Mouse (Mus musculus) limb, embryonic 11.5 days (tissue): ENCODE results near the gene Trio. TPM values are rescaled to one million over a fixed set of nuclear protein-coding genes. Genes with fewer than 3 reads are reported as not detected.
"Not testable (repeated sequence)": the region's sequence is repeated elsewhere in the genome, so short reads cannot be mapped to it uniquely, and the experiment has no call there.

Experiments
- ATAC-seq: fragments of 200-750 bp; cut with Nextera tagmentation; 2 replicates; pipeline ENCODE4 v1.8.0; 2017; ENCODE audit warnings: low read depth; ENCODE audit not compliant: insufficient number of reproducible peaks, low FRiP score, low TSS enrichment
- DNase-seq: peaks from one replicate; pipeline ENCODE4 v3.0.0-alpha.2; 2015; ENCODE audit warnings: low spot score
- H3K27ac ChIP-seq: fragments of 300-500 bp; sonication (generic); replicated peaks from 2 replicates; pipeline ENCODE4 v1.5.1; 2014; ENCODE audit warnings: low read depth, mild to moderate bottlenecking, low read length
- H3K27me3 ChIP-seq: fragments of 300-500 bp; sonication (generic); 2 replicates; pipeline ENCODE4 v1.6.1; 2014; ENCODE audit warnings: mild to moderate bottlenecking, low read length, mixed read lengths; ENCODE audit not compliant: control insufficient read depth, insufficient read depth
- H3K36me3 ChIP-seq: fragments of 300-500 bp; sonication (generic); 2 replicates; pipeline ENCODE4 v1.6.1; 2014; ENCODE audit warnings: mild to moderate bottlenecking, low read length, moderate library complexity, mixed read lengths; ENCODE audit not compliant: control insufficient read depth, insufficient read depth
- H3K4me1 ChIP-seq: fragments of 300-500 bp; sonication (generic); 2 replicates; pipeline ENCODE4 v1.6.1; 2014; ENCODE audit warnings: low read length, mixed read lengths; ENCODE audit not compliant: control insufficient read depth, insufficient read depth
- H3K4me2 ChIP-seq: fragments of 300-500 bp; sonication (generic); 2 replicates; pipeline ENCODE4 v1.6.1; 2014; ENCODE audit warnings: low read depth, mild to moderate bottlenecking, moderate library complexity; ENCODE audit not compliant: severe bottlenecking
- H3K4me3 ChIP-seq: fragments of 300-500 bp; sonication (generic); 2 replicates; pipeline ENCODE4 v1.5.1; 2014; ENCODE audit warnings: low read depth, low read length
- H3K9ac ChIP-seq: fragments of 300-500 bp; sonication (generic); 2 replicates; pipeline ENCODE4 v1.6.1; 2014; ENCODE audit warnings: mild to moderate bottlenecking, low read length
- H3K9me3 ChIP-seq: fragments of 300-500 bp; sonication (generic); 2 replicates; pipeline ENCODE4 v1.6.1; 2016; ENCODE audit warnings: low read length; ENCODE audit not compliant: control insufficient read depth
- WGBS: fragments of 180-500 bp; shearing (Covaris S2); extraction: QIAGEN DNeasy Blood & Tissue Kit; methylation state at CpG from one replicate; pipeline ENCODE4 v1.1.7; 2014; 5-methylcytosine and 5-hydroxymethylcytosine counted together
- polyA plus RNA-seq: library from polyadenylated mRNA; unstranded; fragments of >200 nt; fragmentation: Nextera tagmentation; extraction: Ambion mirVana; gene quantifications from 2 replicates; pipeline ENCODE4 v1.2.1, GENCODE M21; 2014

Gene Trio
- polyA plus RNA-seq, 1 experiment from 2014 or later: 64.8 TPM

DNA sequence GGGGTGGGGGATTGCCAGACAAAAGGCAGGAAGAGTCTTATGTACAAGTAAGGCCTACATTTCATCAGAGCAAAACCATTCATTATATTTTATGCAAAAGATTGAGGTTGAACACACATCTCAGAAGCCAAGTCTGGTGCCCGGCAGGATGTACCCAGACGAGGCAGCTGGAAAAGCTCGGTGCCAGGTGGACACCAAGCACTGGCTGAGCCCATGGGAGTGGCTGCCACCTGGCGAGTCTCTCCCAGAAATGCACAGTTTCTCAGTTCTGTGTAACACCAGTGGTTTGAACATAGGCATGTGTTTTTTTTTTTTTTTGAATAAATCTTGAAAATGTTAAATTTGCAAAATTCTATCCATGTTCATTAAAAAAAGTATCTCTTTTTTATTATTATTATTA, 293.8 kb downstream of the Trio start:
- no peak overlapping the region for H3K4me3 ChIP-seq
- peaks cover 16% of the 10 kb centered on the region; the same call in 1 of the 2 replicates for H3K36me3 ChIP-seq
- H3K4me2 ChIP-seq: no peak overlapping the region
- DNase-seq (no peak), ATAC-seq (no peak)
- no peak overlapping the region for H3K9ac ChIP-seq
- no peaks in the 10 kb centered on the region for H3K4me1 ChIP-seq
- 86% methylated on average over 4 of the region's 4 CpGs for WGBS
- no peak overlapping the region for H3K27ac ChIP-seq
- H3K27me3 ChIP-seq: no peaks in the 10 kb centered on the region
- no peaks in the 10 kb centered on the region for H3K9me3 ChIP-seq

DNA sequence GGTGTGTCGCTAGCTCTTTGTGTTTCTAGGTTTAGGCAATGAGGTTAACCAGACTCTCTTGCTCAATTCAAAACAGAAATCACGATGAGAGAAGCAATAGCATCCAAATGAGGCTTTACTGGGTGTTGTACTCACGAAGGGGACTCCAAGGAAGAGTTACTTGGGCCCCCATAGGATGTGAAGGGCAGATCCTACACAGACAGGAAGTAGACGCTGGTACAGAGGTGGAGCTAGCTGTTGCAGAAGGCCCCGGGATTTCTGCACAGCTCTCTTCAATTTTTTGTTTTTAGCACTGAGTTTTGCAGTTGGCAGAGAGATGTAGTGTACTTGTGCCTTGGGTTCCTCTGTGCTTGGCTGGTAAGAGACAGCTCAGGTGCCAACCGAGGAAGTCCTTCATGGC, 299.4 kb downstream of the Trio start:
- WGBS: 82% methylated on average over 6 of the region's 6 CpGs
- no peaks in the 10 kb centered on the region for H3K9me3 ChIP-seq

DNA sequence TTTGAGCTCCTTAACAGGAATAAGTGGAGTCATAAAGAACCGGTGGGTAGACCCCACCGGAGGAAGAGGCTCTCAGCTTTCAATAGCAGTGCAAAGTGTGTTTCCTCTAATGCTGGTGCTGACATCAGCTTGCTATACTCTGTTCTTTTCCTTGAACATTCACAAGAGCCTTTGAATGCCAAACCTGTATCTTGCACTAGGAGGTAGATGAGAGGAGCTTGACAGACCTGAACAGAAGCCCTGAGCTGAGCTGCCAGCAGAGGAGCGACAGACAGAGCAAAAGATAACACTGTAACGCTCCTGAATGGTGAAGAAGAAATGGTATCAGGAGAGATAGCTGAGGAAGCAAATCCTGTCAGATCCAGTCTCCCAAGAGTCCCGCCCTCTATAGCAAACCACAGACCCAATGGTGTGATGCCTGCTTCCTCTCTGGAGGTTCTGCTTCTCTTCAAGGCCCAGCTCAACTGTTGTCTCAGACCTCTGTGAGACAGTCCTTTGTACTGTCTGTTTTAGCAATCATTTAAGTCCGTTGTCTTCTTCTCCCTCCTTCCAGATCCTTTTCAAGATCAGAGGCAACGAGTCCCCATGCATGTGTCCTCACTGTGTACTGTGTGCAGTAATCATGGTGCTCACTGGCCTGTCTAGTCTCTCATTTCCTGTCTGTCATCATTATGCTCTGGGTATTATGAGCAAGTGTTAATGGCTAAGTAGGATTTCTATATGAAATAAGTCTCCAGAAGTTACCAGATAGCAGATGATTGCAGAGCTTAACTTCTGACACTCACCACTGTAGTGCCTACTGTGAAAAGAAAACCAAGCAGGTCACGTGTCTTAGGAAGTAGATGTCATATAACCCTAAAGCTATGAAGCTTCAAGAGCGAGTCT, 300.6 kb downstream of the Trio start:
- H3K4me2 ChIP-seq: no peak overlapping the region
- no peaks in the 10 kb centered on the region for H3K36me3 ChIP-seq
- no peak overlapping the region for H3K27ac ChIP-seq
- H3K4me1 ChIP-seq: no peaks in the 10 kb centered on the region; the same call in 1 of the 2 replicates
- H3K9ac ChIP-seq: no peak overlapping the region
- H3K9me3 ChIP-seq: no peaks in the 10 kb centered on the region
- no peak for DNase-seq
- H3K4me3 ChIP-seq: no peak overlapping the region
- no peak for ATAC-seq
- no peaks in the 10 kb centered on the region for H3K27me3 ChIP-seq
- WGBS: 63% methylated on average over 9 of the region's 9 CpGs

More for the DNA sequence above, 299.4 kb downstream of the Trio start:
- H3K4me2 ChIP-seq: no peak overlapping the region
- no peaks in the 10 kb centered on the region; the same call in 1 of the 2 replicates for H3K4me1 ChIP-seq
- H3K27me3 ChIP-seq: no peaks in the 10 kb centered on the region
- H3K9ac ChIP-seq: no peak overlapping the region
- H3K4me3 ChIP-seq: no peak overlapping the region
- ATAC-seq (no peak), DNase-seq (no peak)
- H3K27ac ChIP-seq: no peak overlapping the region
- H3K36me3 ChIP-seq: no peaks in the 10 kb centered on the region

DNA sequence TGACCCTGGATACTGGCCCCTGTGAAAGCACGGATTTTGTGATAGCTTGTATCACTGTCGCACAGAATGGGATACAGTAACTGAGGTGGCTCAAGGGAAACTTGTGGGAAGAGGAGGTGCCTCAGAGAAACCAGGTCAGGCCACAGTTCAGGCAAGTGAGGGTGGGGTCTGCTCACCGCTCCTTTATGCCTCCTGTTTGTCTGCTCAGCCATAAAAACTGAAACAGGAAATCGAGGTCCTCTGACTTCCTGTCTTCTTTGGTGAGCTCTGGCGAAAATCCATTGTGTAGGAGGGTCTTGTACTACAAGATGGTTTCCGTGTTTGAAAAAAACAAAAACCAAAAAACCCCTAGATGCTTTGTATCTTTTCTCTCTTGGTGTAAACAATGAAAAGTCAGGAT, 301.4 kb downstream of the Trio start:
- H3K9ac ChIP-seq: no peak overlapping the region
- ATAC-seq (no peak), DNase-seq (no peak)
- H3K36me3 ChIP-seq: no peaks in the 10 kb centered on the region
- no peak overlapping the region for H3K27ac ChIP-seq
- no peak overlapping the region for H3K4me2 ChIP-seq
- no peaks in the 10 kb centered on the region for H3K9me3 ChIP-seq
- 69% methylated on average over 6 of the region's 6 CpGs for WGBS
- H3K4me3 ChIP-seq: no peak overlapping the region
- no peaks in the 10 kb centered on the region; the same call in 1 of the 2 replicates for H3K4me1 ChIP-seq
- no peaks in the 10 kb centered on the region for H3K27me3 ChIP-seq

DNA sequence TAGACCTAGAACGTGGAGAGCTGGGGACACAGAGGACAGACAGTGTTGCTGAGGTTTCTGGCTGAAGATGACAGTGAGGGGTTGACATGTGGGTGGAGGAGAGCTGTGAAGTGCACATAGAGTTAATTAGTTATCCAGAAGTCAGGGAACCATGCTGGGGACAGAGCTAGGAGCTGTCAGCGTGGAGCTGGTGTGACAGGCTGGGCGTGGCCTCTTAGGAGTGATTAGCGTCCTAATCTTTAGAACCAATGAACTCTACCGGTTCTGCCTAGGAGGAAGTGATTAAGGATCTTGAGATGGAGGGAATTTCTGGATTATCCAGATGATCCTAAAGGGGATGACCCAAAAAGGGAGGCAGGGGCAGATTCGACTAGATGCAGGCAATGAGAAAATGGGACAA, 301.9 kb downstream of the Trio start:
- WGBS: 61% methylated on average over 6 of the region's 6 CpGs
- Histone ChIP-seq H3K4me1 (no peaks in the 10 kb centered on the region; the same call in 1 of the 2 replicates), H3K4me2 (no peak overlapping the region), H3K9me3 (no peaks in the 10 kb centered on the region), H3K27me3 (no peaks in the 10 kb centered on the region), H3K9ac (no peak overlapping the region), H3K27ac (no peak overlapping the region), H3K4me3 (no peak overlapping the region), H3K36me3 (no peaks in the 10 kb centered on the region)
- no peak for DNase-seq
- ATAC-seq: no peak

DNA sequence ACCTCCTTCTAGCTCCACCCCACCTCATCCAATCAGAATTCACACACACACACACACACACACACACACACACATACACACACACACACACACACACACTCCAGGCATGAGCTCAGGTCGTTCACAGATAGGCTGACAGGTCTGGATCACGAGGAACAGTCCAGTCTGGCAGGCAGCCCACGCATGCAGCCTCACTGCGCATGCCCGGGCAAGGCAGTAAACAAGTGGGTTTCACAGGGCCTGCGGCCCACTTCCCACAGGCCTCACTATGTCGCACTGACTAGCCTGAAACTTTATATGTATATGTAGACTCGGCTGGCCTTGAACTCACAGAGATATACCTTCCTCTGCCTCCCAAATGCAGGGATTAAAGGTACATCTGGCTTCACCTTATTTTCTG, 305.4 kb downstream of the Trio start:
- ATAC-seq, H3K27ac ChIP-seq, H3K4me2 ChIP-seq, H3K27me3 ChIP-seq, H3K4me3 ChIP-seq, H3K9me3 ChIP-seq, H3K9ac ChIP-seq, H3K36me3 ChIP-seq, DNase-seq, H3K4me1 ChIP-seq: not testable (repeated sequence)
- WGBS: 88% methylated on average over 8 of the region's 8 CpGs

DNA sequence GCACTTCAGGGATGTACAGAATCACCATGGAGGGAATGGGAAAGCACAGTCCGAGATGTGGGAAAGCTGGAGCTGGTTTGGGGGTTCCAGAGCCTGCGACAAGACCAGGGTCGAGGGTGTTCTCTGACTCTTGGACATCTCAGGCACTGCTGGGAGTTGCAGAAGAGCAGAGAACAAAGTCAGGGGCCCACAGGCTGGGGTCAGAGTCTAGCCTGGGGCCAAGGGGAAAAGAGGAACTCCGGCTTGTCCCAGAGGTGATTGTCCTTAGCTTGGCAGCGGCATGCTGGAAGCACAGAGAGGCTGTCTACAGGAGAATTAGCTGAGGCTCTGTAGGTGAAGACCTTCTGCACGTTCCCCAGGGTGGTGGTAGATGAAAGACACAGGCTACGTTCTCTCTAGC, 307.0 kb downstream of the Trio start:
- 84% methylated on average over 7 of the region's 7 CpGs for WGBS
- H3K36me3 ChIP-seq: no peaks in the 10 kb centered on the region
- H3K4me1 ChIP-seq: no peaks in the 10 kb centered on the region
- ATAC-seq: no peak
- no peak for DNase-seq
- H3K9ac ChIP-seq: no peak overlapping the region
- H3K27ac ChIP-seq: no peak overlapping the region
- H3K4me2 ChIP-seq: no peak overlapping the region
- H3K27me3 ChIP-seq: no peaks in the 10 kb centered on the region
- H3K4me3 ChIP-seq: no peak overlapping the region
- no peaks in the 10 kb centered on the region for H3K9me3 ChIP-seq

DNA sequence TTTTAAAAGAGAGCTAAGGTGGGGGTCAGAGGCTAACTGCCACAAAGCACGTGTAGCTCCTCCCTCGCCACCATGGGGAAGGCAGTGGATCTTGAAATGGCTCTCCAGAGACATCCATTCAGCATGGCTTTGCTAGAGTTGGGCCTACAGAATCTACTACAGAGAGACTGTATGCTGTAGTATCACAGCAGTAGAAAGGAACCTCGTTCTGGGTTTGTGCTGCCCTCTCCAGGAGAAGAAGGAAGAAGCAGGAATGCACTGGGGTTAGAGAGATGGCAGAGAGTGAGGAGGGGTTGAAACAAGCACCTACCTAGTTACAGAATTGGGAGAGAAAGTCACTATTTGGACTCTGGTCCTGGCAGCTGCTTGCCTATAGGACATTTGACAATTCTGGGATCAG, 310.3 kb downstream of the Trio start:
- no peak for DNase-seq
- no peak overlapping the region for H3K4me2 ChIP-seq
- ATAC-seq: no peak

More for the DNA sequence above, 310.3 kb downstream of the Trio start:
- 33% methylated on average over 3 of the region's 3 CpGs for WGBS
- no peaks in the 10 kb centered on the region for H3K4me1 ChIP-seq
- no peaks in the 10 kb centered on the region for H3K9me3 ChIP-seq
- no peaks in the 10 kb centered on the region for H3K36me3 ChIP-seq
- no peak overlapping the region for H3K27ac ChIP-seq
- no peaks in the 10 kb centered on the region for H3K27me3 ChIP-seq
- H3K9ac ChIP-seq: no peak overlapping the region
- H3K4me3 ChIP-seq: no peak overlapping the region
